Mouse (Mus musculus) heart, adult 11 months (tissue): Measurements from ENCODE around the gene Hsd17b13.
A peak's percentile ranks its signal among the peaks of the same experiment; 100 is the strongest.

Experiments
- DNase-seq: peaks from one replicate; pipeline ENCODE4 v3.0.0; 2022

Hsd17b13 gene

DNA sequence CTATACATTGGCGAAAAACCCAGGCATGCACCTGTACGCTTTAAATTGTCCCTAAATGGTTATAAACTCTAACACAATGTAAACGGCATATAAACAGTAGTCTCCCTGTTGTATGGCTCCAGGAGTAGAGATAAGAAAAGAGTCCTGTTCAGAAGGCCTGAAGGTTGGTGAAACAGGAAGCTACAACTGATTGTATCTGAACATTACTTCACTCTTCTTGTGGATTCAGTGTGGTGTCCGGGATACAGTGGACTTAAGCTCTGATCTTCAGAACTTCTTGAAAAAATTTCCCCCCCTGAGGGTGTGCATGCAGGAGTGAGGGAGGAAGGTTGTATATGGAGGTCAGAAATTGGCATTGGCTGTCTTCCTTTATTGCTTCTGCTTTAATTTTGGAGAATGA is 57.7 kb downstream of the Hsd17b13 start:
- DNase-seq = no peak

DNA sequence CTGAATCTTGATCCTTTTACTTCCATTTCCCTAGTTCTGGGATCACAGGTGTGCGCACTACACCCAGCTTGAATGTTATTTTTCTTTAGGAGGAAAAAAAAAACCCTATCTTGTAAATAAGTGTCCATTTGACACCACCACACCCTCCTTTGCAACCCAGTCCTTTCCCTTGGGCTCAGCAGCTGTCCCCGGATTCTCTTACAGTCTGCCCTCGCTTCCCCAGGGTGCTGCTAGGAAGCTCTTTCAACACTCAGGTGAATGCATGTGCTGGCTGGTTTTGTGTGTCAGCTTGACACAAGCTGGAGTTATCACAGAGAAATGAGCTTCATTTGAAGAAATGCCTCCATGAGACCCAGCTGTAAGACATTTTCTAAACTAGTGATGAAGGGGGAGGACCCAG is 59.0 kb downstream of the Hsd17b13 start:
- peak; percentile 22 for DNase-seq

DNA sequence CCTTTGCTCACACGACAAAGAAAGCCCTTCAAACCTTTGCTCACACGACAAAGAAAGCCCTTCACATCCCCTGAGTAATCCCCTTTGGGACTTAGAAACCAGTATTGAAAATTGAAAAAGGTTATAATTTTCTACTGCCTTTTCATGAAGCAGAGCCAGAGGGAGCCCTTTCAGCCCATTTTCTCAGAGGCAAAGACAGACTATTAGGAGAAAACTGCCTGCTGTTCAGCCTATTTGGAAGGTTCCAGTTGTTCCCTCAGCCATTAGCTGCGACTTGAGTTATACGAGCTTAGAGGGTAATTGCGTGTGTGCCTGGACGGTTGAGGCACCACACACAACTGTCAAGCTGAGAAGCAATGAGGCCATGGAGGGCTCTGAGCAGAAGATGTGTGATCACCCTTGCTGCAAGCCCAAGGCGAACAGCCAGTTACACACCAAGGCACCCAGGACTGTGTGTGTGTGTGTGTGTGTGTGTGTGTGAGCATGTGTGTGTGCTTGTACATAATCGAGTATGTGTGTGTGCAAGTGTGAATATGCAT is 59.8 kb downstream of the Hsd17b13 start:
- DNase-seq = peak; percentile 76

DNA sequence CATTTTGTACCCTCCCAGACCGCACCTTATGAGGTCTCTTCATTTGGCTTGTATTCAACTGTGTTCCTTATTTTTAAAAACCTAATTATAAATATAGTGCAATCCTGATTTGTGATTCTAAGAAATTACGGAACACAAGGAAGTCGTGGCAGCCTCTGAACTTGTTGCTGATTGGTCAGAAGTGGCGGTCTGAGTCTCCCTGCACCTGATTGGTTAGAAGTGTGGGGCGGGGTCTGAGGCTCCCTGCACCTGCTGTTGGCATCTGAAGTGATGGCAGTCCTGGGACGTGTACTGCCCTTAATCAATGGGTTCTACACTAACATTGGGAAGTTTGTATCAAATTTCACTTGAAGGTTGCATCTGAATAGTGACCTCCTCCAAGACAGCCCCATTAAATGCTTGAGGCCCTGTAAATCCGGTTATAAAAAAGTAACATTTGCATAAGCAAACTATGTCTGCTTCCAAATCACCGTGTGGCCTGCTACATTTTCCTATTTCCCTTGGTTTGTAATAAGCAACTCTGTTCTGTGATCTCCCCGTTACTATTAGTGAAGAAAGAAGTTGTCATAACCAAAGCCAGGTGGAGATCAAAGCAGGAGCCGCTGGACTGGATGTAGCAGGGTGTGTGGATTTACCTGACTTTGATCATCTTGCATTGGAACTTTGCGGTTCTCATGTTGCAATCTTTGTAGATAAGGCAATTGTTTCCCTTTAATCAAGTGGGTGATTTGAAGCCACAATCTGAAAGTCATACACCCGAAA is 60.4 kb downstream of the Hsd17b13 start:
- peak; percentile 76 for DNase-seq

DNA sequence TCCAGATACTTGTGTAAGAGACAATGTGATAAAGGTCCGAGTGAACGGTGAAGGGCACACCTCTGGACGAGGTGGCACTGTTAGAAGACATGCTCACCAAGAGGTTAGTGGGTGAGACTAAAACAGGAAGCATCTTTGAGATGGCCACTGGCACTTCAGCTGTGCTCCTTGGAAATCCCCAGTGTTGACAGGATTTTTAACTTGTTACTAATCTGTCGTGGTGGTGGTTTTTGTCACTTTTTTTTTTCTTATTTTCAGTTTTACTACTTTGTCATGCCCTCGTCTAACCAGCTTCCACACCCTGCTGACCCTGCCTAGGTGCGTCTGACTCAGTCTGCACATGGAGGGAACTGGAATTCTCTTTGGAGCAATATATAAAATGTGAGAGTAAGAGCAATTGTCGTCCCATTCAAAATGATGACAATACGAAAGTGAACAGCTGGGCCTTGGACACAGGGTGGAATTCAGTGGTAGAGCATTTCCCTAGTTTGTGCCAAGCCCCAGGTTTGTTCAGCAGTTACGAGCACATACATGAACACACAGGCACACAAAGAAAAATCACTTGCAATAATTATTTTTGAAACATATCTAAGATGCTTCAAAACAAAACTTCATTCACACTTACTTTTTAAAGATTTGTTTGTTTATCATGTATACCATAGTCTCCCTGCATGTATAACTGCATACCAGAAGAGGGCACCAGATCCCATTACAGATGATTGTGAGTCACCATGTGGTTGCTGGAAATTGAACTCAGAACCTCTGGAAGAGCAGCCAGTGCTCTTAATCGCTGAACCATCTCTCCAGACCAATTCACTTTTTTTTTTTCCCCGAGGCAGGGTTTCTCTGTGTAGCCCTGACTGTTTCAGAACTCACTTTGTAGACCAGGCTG is 62.6 kb downstream of the Hsd17b13 start:
- DNase-seq = peak; percentile 82

DNA sequence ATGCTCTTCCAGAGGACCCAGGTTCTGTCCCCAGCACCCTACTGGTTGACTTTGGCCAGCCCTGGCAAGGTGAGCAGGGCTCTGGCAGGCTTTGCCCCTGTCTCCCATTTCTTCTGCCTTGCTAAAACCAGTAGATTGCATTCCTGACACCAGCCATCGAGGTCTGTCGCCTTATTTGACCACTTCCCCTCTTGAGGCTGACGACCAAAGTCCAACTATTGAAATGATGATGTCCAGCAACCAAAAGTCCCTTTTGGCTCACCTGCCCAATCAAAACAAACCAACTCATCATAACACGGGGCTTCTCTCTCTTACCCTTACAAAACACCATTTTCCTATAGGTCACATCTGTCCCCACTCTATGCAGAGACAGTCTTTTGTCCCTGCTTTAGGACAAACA is 64.1 kb downstream of the Hsd17b13 start:
- DNase-seq = peak; percentile 69

DNA sequence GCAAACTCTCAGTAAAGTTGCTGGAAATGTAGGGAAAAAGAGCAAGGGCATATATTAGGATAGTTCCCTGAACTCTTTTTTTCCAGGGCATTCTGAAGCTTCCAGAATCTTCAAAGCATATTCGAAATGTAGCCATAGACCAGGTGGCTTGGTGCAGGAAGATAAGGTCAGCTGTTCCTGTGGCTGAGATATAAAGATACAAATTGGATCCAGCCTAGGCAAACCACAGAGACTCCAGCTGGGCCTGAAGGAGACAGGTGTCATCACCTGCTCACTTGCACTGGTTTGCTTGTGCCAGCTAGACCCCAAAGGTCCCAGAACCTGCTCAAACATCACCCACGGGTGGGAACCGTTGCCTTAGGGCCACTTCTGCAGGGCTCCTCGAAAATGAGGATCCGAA is 65.7 kb downstream of the Hsd17b13 start:
- DNase-seq = peak; percentile 86

DNA sequence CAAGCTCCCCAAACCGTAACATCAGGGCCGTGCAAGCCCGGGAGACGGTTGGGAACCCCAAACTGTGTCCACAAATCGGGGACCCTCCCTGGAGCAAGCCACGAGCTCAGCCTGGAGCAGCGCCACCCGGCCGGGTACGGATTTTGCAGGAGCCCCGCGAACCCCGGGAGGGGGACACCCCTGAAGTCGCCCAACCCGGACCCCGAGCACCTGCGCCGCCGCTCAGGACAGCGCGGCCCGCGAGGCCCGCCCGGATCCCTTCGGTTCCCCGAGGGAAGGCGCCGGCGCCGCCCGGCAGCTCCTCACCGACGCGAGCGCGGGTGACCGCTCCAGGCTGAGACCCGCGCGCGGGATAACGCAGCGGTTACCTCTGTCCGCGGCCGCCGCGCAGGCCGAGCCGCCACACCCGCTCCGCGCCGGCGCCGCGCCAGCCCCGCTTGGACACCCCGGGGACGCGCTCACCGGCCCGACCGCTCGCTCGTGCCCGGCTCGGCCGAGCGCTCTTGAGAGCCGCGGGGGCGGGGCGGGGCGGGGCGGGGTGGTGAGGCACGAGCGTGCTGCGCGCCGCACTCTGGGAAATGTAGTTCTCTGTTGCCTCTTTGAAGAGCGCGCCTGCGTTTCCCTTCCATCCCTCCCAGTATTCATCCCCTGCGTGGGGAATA is 66.3 kb downstream of the Hsd17b13 start, which contains the start of gene Klhl8:
Klhl8 (minus strand) TSS at position 512 of the 662 bp plus-strand sequence.
- peak; percentile 99 for DNase-seq

DNA sequence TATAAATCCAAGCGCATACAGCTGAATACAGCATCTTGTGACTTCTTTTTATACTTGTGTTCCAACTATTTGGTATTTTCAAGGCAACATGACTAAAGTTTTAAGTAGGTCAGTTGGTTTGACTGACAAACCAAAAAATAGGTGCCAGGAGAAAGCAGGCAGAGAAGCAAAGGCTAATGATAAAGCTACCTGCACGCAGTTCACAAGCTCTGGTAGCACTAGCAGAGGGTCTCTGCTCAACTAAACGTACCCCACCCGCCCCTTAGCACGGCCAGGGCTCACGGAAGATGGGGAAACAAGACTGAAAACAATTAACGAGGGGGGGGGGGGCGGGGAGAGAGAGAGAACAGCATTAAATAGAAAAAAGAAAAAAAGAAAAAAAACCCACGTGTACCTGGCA is 67.1 kb downstream of the Hsd17b13 start:
- DNase-seq = peak; percentile 80

DNA sequence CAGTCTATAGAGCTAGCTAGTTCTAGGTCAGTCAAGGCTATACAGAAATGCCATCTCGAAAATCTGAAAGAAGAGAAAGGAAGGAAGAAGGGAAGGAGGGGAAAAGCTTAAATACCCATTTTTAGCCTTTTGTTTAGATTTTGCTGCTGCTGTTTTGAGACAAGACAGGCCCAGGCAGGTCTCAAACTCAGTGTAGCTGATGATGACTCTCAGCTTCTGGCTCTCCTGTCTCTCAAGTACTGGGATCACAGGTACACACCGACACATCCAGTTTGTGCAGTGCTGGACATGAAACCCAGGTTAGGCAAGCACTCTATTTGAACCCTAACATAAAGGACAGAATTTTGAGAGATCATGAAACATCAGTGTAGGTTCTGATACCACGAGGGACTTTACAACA is 67.7 kb downstream of the Hsd17b13 start:
- peak; percentile 70 for DNase-seq

DNA sequence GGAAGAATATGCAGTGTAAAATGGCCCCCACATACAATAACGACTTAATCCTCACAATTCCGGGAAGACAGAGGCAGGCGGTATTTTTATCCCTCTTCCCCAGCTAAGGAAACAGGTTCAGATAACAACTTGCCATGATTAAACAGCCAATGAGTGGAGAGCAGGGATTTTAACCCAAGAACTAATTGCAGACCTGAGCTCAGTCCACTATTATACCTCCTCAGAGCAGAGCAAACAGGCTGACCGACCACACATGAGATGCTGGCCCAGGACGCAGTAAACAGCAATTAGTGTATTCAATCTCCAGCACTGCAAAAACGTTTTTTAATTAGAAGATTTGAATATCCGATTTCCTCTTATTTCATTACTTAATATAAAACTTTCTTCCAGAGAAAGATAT is 68.4 kb downstream of the Hsd17b13 start:
- peak; percentile 88 for DNase-seq

DNA sequence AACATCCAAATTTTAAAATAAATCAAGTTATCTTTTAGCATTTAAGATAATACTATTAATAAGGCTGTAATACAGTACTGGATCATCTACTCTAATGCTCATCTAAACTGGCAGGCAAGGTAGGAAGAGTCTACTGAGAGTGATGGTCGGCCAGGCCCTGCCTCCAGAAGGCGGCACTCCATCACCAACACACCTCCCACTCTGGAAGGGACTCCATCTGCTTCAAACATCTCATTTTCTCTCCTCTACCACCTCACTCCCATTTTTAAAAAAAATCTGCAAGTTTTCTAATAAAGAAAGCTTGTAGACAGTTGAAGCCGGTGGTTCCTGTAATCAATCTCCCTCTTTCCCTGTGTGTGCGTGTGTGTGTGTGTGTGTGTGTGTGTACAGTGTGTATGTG is 69.4 kb downstream of the Hsd17b13 start:
- peak; percentile 64 for DNase-seq

DNA sequence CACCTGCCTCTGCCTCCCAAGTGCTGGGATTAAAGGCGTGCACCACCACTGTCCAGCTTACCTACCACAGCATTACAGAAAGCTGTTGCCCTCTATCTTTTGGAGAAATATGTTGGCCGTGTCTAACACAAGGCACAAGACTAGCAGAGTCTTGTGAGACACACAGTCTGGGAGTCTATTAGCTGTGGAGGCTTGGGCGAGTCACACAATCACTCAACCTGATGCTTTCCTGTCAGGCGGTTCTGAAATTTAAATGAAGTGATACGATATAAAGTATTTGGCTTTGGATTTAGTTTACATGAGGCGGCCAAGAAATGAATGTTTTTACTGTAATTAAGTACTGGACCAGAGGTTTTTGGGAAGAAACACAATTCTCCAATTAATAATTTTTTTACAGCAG is 71.0 kb downstream of the Hsd17b13 start:
- DNase-seq = no peak
